Mouse (Mus musculus) c-Kit-negative CD71-positive TER-119-positive erythroid progenitor cells, embryonic 14.5 days (primary cell): ENCODE measurements around the gene Ano10.
"Not testable (repeated sequence)": the region's sequence is repeated elsewhere in the genome, so short reads cannot be mapped to it uniquely, and the experiment has no call there.

Experiments used
- DNase-seq: peaks from one replicate; pipeline ENCODE4 v3.0.0-alpha.2; 2013; ENCODE audit warnings: low read depth, low spot score

Gene Ano10

GRCm38 (mm10) chr9:122294242-122294881 lies at the start of gene Ano10:
Ano10 (minus strand) TSS chr9:122294423.
- peak; percentile 57 for DNase-seq

GRCm38 (mm10) chr9:122343399-122343798 lies 49.2 kb upstream of the Ano10 start:
- no peak for DNase-seq

GRCm38 (mm10) chr9:122339972-122340371 lies 45.7 kb upstream of the Ano10 start:
- no peak for DNase-seq

- DNase-seq: no peak
Observed at GRCm38 (mm10) chr9:122337510-122337931, 43.3 kb upstream of the Ano10 start.

GRCm38 (mm10) chr9:122336677-122337076 lies 42.5 kb upstream of the Ano10 start:
- no peak for DNase-seq

GRCm38 (mm10) chr9:122328199-122328598 lies 34.0 kb upstream of the Ano10 start:
- no peak for DNase-seq

- DNase-seq: no peak
Observed at GRCm38 (mm10) chr9:122325996-122326395, 31.8 kb upstream of the Ano10 start.

- DNase-seq: no peak
Observed at GRCm38 (mm10) chr9:122322356-122322755, 28.1 kb upstream of the Ano10 start.

GRCm38 (mm10) chr9:122320626-122321025 lies 26.4 kb upstream of the Ano10 start:
- DNase-seq: no peak

- DNase-seq: no peak
Observed at GRCm38 (mm10) chr9:122316562-122316961, 22.3 kb upstream of the Ano10 start.

GRCm38 (mm10) chr9:122315501-122315900 lies 21.3 kb upstream of the Ano10 start:
- DNase-seq: no peak

- DNase-seq: no peak
Observed at GRCm38 (mm10) chr9:122314942-122315341, 20.7 kb upstream of the Ano10 start.

GRCm38 (mm10) chr9:122314386-122314785 lies 20.2 kb upstream of the Ano10 start:
- no peak for DNase-seq

- not testable (repeated sequence) for DNase-seq
Observed at GRCm38 (mm10) chr9:122313128-122313527, 18.9 kb upstream of the Ano10 start.

GRCm38 (mm10) chr9:122312296-122312990 lies 18.2 kb upstream of the Ano10 start:
- DNase-seq: no peak

GRCm38 (mm10) chr9:122311051-122311760 lies 17.0 kb upstream of the Ano10 start:
- no peak for DNase-seq

- DNase-seq: peak; percentile 71
Observed at GRCm38 (mm10) chr9:122310613-122311049, 16.4 kb upstream of the Ano10 start.

GRCm38 (mm10) chr9:122309013-122309980 lies 15.1 kb upstream of the Ano10 start:
- DNase-seq: no peak

- DNase-seq: no peak
Observed at GRCm38 (mm10) chr9:122305302-122305701, 11.1 kb upstream of the Ano10 start.

- no peak for DNase-seq
Observed at GRCm38 (mm10) chr9:122296169-122296568, 1.9 kb upstream of the Ano10 start.

- no peak for DNase-seq
Observed at GRCm38 (mm10) chr9:122295396-122295795, 1.2 kb upstream of the Ano10 start.
